Mouse (Mus musculus): ENCODE results near the gene Asb15.

DNA sequence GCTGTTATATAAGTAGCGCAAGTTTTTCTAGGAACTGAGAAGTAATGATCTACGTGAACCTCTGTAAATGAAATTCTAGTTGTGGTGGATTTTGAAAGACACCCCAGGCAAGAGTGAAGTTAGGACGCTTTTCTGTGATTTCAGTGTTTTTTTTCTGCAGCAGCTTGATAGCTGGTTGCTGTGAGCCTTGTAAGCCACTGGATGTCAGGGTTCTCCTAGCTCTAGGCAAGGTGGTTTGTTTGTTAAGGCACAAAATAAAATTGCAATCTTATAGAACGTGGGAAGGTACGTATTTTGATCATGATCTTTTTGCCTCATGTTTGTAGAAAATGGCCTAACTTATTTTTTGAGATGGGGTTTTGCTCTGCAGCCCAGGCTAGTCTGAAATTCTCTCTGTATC lies 41.0 kb downstream of the Asb15 start:
- TF ChIP-seq MAFK (IDR thresholded peaks at IDR 0.05; ENCODE audit: insufficient read depth, low read depth, low read length) (no peak), CHD2 (IDR thresholded peaks at IDR 0.05; ENCODE audit: low read depth, low read length) (no peak), ZNF384 (IDR thresholded peaks at IDR 0.05; ENCODE audit: low read depth, low read length) (no peak), ZC3H11A (IDR thresholded peaks at IDR 0.05; ENCODE audit: borderline replicate concordance, low read depth, low read length) (no peak), HCFC1 (IDR thresholded peaks at IDR 0.05; ENCODE audit: borderline replicate concordance, insufficient read depth, low read length) (no peak)
